Mouse (Mus musculus): ENCODE measurements around the gene Gli2.

Gli2 gene

GRCm38 (mm10) chr1:119053402-119053841, at the start of gene Gli2:
Gli2 (minus strand) TSS chr1:119053619.
- peak; percentile 84 to 88 for DNase-seq (ENCODE audit: low spot score in 2 of 2)

- no peak for DNase-seq (ENCODE audit: low spot score in 2 of 2)
Observed at GRCm38 (mm10) chr1:119097921-119098521, 44.6 kb upstream of the Gli2 start.

GRCm38 (mm10) chr1:119093739-119094138, 40.3 kb upstream of the Gli2 start:
- peak; percentile 42 to 78 for DNase-seq (ENCODE audit: low spot score in 2 of 2)

- no peak for DNase-seq (ENCODE audit: low spot score in 2 of 2)
Observed at GRCm38 (mm10) chr1:119089887-119090620, 36.6 kb upstream of the Gli2 start.

- DNase-seq (ENCODE audit: low spot score in 2 of 2) = peak; percentile 44 to 79
Observed at GRCm38 (mm10) chr1:119087539-119087938, 34.1 kb upstream of the Gli2 start.

GRCm38 (mm10) chr1:119085771-119086170, 32.4 kb upstream of the Gli2 start:
- no peak for DNase-seq (ENCODE audit: low spot score in 2 of 2)

- no peak for DNase-seq (ENCODE audit: low spot score in 2 of 2)
Observed at GRCm38 (mm10) chr1:119083468-119083921, 30.1 kb upstream of the Gli2 start.

- DNase-seq (ENCODE audit: low spot score in 2 of 2) = no peak
Observed at GRCm38 (mm10) chr1:119082231-119082991, 29.0 kb upstream of the Gli2 start.

GRCm38 (mm10) chr1:119077933-119078332, 24.5 kb upstream of the Gli2 start:
- DNase-seq (ENCODE audit: low spot score in 2 of 2) = no peak

GRCm38 (mm10) chr1:119076333-119076732, 22.9 kb upstream of the Gli2 start:
- no peak for DNase-seq (ENCODE audit: low spot score in 2 of 2)

- DNase-seq (ENCODE audit: low spot score in 2 of 2) = no peak
Observed at GRCm38 (mm10) chr1:119075916-119076315, 22.5 kb upstream of the Gli2 start.

GRCm38 (mm10) chr1:119075500-119075899, 22.1 kb upstream of the Gli2 start:
- no peak for DNase-seq (ENCODE audit: low spot score in 2 of 2)

- no peak for DNase-seq (ENCODE audit: low spot score in 2 of 2)
Observed at GRCm38 (mm10) chr1:119074910-119075309, 21.5 kb upstream of the Gli2 start.

GRCm38 (mm10) chr1:119073876-119074275, 20.5 kb upstream of the Gli2 start:
- no peak for DNase-seq (ENCODE audit: low spot score in 2 of 2)

- no peak for DNase-seq (ENCODE audit: low spot score in 2 of 2)
Observed at GRCm38 (mm10) chr1:119064892-119065671, 11.7 kb upstream of the Gli2 start.

GRCm38 (mm10) chr1:119056491-119056890, 3.1 kb upstream of the Gli2 start:
- DNase-seq (ENCODE audit: low spot score in 2 of 2) = no peak

GRCm38 (mm10) chr1:119055801-119056200, 2.4 kb upstream of the Gli2 start:
- no peak for DNase-seq (ENCODE audit: low spot score in 2 of 2)

- DNase-seq (ENCODE audit: low spot score in 2 of 2) = no peak
Observed at GRCm38 (mm10) chr1:119054468-119054867, 1.0 kb upstream of the Gli2 start.

GRCm38 (mm10) chr1:119053872-119054354, 494 bp upstream of the Gli2 start:
- peak in 1 of 2 experiments; percentile 44 for DNase-seq (ENCODE audit: low spot score in 2 of 2)

GRCm38 (mm10) chr1:119052631-119053177, 715 bp downstream of the Gli2 start:
- DNase-seq (ENCODE audit: low spot score in 2 of 2) = peak in 1 of 2 experiments; percentile 31

- DNase-seq (ENCODE audit: low spot score in 2 of 2) = peak in 1 of 2 experiments; percentile 25
Observed at GRCm38 (mm10) chr1:119051938-119052551, 1.4 kb downstream of the Gli2 start.
